Mouse (Mus musculus): ENCODE measurements at regions not wholly inside any gene's neighbourhood (a gene's known extent, or its start where the extent isn't known, plus 50 kb on each side); places are given as distances from the start of the nearest gene placed in this dataset.

DNA sequence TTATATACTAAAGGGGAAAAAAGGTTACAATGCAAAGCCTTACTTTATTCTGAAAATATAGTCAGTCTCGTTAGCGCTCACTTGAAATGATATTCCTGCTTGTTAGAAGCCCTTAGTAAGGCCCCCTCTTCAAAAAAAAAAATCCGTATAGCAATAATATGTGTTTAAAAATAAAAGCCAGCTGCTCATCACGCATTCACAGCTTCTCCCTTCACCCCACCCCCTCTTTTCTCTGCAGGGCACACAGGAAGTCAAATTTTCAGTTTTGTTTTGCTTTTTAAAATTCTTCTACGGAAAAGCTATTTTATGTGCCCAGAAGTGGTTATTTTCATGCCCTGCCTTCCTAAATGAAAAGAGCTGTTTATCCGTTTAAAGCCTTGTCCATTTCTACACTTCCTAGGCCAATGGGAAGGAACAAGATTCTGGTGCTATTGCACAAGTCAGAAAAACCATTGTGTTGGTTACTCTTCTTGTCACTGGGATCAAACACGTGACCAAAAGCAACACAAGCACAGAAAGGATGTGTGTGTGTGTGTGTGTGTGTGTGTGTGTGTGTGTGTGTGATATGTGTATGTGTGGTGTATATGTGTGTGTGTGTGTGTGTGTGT, 136.7 kb upstream of the Mpp6 start:
- Histone ChIP-seq H3ac (ENCODE audit: control insufficient read depth, insufficient read length) (no peak overlapping the region), H3K27me3 (ENCODE audit: control insufficient read depth, insufficient read depth, insufficient read length) (no peaks in the 10 kb centered on the region), H3K36me3 (ENCODE audit: control insufficient read depth, insufficient read depth) (no peaks in the 10 kb centered on the region), H3K4me3 (no peak overlapping the region), H3K4me2 (ENCODE audit: low read depth) (no peak overlapping the region), H3K79me2 (ENCODE audit: control insufficient read depth, insufficient read depth) (no peaks in the 10 kb centered on the region)
- TF ChIP-seq USF1 (IDR thresholded peaks at IDR 0.05; ENCODE audit: low read depth): no peak
- TF ChIP-seq REST (IDR thresholded peaks at IDR 0.05; ENCODE audit: insufficient read depth, insufficient read length): no peak
- no peak for TF ChIP-seq TCF12 (IDR thresholded peaks at IDR 0.05; ENCODE audit: insufficient read depth, poor library complexity, severe bottlenecking)
- TF ChIP-seq POLR2A (IDR thresholded peaks at IDR 0.05; ENCODE audit: insufficient read length, low read depth): no peak
- TF ChIP-seq TCF3 (IDR thresholded peaks at IDR 0.05; ENCODE audit: insufficient read length, low read depth): no peak
- no peak for TF ChIP-seq MAX (IDR thresholded peaks at IDR 0.05; ENCODE audit: low read depth)

DNA sequence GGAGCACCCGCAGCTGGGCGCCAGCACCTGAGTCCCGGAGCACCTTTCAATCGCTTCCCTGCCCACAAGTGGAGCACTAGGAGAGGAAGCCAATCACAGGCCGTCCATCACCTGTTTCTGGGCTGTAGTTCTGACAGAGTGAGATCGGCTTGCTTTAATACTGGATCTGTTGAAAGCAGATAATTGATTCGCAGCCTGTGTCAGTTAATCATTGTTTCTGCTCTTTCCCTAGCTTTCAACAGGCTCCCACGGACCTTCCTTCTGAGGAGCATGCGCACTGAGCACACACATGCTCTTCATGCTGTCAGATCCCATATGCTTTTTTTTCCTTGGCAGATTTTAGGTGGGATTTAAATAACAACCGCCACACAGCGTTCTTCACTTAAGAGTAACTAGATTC, 132.3 kb upstream of the Mpp6 start:
- no peaks in the 10 kb centered on the region for H3K79me2 ChIP-seq (ENCODE audit: control insufficient read depth, insufficient read depth)
- no peak overlapping the region for H3K4me3 ChIP-seq
- H3K4me2 ChIP-seq (ENCODE audit: low read depth): no peak overlapping the region
- no peaks in the 10 kb centered on the region for H3K36me3 ChIP-seq (ENCODE audit: control insufficient read depth, insufficient read depth)
- no peaks in the 10 kb centered on the region for H3K27me3 ChIP-seq (ENCODE audit: control insufficient read depth, insufficient read depth, insufficient read length)
- TF ChIP-seq MYOG (IDR thresholded peaks at IDR 0.05; ENCODE audit: control insufficient read depth in 1 of 3, insufficient read depth in 1 of 3, insufficient read length in 2 of 3, low read depth in 2 of 3) (no peak), POLR2A (IDR thresholded peaks at IDR 0.05; ENCODE audit: insufficient read length, low read depth) (no peak), MAX (IDR thresholded peaks at IDR 0.05; ENCODE audit: low read depth) (no peak)
- no peak overlapping the region for H3ac ChIP-seq (ENCODE audit: control insufficient read depth, insufficient read length)

DNA sequence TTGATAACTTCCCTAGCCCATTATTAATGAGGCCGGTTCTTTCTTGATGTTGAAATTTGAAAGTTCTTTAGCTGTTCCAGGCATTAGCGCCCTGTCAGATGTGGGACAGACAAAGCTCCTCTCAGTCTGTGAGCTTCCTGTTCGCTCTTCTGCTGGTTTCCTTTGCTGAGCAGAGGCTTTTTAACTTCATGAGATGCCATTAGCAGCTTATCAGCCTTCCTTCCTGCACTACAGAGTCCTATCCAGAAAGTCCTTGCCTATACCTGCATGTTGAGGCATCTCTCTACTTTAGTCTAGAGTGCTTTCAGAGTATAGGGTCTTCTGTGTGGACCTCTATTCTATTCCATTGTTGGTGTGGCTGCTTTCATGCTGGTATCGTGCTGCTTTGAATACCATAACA, 126.3 kb upstream of the Mpp6 start:
- Histone ChIP-seq H3K4me2 (ENCODE audit: low read depth) (no peak overlapping the region), H3K27me3 (ENCODE audit: control insufficient read depth, insufficient read depth, insufficient read length) (no peaks in the 10 kb centered on the region), H3K79me2 (ENCODE audit: control insufficient read depth, insufficient read depth) (no peaks in the 10 kb centered on the region), H3K36me3 (ENCODE audit: control insufficient read depth, insufficient read depth) (no peaks in the 10 kb centered on the region), H3ac (ENCODE audit: control insufficient read depth, insufficient read length) (no peak overlapping the region), H3K4me3 (no peak overlapping the region)
- no peak for TF ChIP-seq MYOG (IDR thresholded peaks at IDR 0.05; ENCODE audit: control insufficient read depth in 1 of 3, insufficient read depth in 1 of 3, insufficient read length in 2 of 3, low read depth in 2 of 3)

DNA sequence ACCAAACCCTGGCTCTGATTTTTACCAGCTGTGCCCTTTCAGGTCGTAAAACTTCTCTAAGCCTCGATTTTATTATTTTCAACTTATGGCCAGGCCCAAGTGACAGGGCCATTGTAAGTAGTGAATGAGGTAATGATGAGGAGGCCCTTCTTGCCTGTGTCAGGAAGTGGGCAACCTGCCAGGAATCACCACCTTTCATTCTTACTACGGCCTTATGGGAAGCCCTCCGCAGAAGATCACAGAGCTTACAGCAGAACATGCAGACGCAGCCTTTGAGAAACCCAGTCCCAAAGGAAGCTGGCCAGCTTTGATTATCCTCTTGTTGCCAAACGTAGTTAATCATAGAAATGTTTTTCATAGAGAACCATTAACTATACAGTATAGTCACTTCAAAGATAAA, 124.9 kb upstream of the Mpp6 start:
- no peaks in the 10 kb centered on the region for H3K79me2 ChIP-seq (ENCODE audit: control insufficient read depth, insufficient read depth)
- H3K4me3 ChIP-seq: no peak overlapping the region
- H3ac ChIP-seq (ENCODE audit: control insufficient read depth, insufficient read length): no peak overlapping the region
- H3K36me3 ChIP-seq (ENCODE audit: control insufficient read depth, insufficient read depth): no peaks in the 10 kb centered on the region
- H3K4me2 ChIP-seq (ENCODE audit: low read depth): no peak overlapping the region
- TF ChIP-seq TCF12 (IDR thresholded peaks at IDR 0.05; ENCODE audit: insufficient read depth, poor library complexity, severe bottlenecking): no peak
- TF ChIP-seq E2F4 (IDR thresholded peaks at IDR 0.05; ENCODE audit: insufficient read depth): no peak
- TF ChIP-seq MAX (IDR thresholded peaks at IDR 0.05; ENCODE audit: low read depth): no peak
- TF ChIP-seq TCF3 (IDR thresholded peaks at IDR 0.05; ENCODE audit: insufficient read length, low read depth): no peak
- TF ChIP-seq REST (IDR thresholded peaks at IDR 0.05; ENCODE audit: insufficient read depth, insufficient read length): no peak
- no peak for TF ChIP-seq POLR2A (IDR thresholded peaks at IDR 0.05; ENCODE audit: insufficient read length, low read depth)
- TF ChIP-seq MYOD1 (IDR thresholded peaks at IDR 0.05; ENCODE audit: control insufficient read depth in 1 of 3, insufficient read length in 2 of 3, low read depth in 2 of 3): no peak
- no peak for TF ChIP-seq USF1 (IDR thresholded peaks at IDR 0.05; ENCODE audit: low read depth)
- TF ChIP-seq POLR2AphosphoS2 (IDR thresholded peaks at IDR 0.05; ENCODE audit: insufficient read length, low read depth): no peak
- TF ChIP-seq SRF (IDR thresholded peaks at IDR 0.05; ENCODE audit: control insufficient read depth, insufficient read length, low read depth): no peak
- TF ChIP-seq CEBPB (IDR thresholded peaks at IDR 0.05; ENCODE audit: insufficient read depth, poor library complexity, severe bottlenecking): no peak
- no peaks in the 10 kb centered on the region for H3K27me3 ChIP-seq (ENCODE audit: control insufficient read depth, insufficient read depth, insufficient read length)

DNA sequence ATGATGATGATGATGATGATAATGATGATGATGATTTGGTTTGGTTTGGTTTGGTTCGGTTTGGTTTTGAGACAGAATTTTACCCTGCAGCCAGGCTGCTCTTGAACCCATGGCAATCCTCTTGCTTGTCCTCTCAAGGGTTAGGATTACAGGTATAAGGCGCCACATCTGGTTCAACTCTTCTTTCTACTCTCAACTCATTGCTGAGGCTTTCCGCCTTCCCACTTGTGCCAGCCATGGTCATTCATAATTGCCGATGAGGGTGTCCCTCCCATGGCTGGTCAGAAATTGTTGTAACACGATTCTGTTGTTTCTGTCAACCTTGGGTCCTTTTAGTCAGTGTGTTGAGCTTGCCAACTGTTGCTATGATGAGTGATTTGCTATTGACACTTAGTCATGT, 122.9 kb upstream of the Mpp6 start:
- no peak overlapping the region for H3K4me3 ChIP-seq
- no peaks in the 10 kb centered on the region for H3K79me2 ChIP-seq (ENCODE audit: control insufficient read depth, insufficient read depth)
- no peaks in the 10 kb centered on the region for H3K36me3 ChIP-seq (ENCODE audit: control insufficient read depth, insufficient read depth)
- TF ChIP-seq TCF3 (IDR thresholded peaks at IDR 0.05; ENCODE audit: insufficient read length, low read depth): no peak
- no peak overlapping the region for H3ac ChIP-seq (ENCODE audit: control insufficient read depth, insufficient read length)
- no peak overlapping the region for H3K4me2 ChIP-seq (ENCODE audit: low read depth)
- no peaks in the 10 kb centered on the region for H3K27me3 ChIP-seq (ENCODE audit: control insufficient read depth, insufficient read depth, insufficient read length)

DNA sequence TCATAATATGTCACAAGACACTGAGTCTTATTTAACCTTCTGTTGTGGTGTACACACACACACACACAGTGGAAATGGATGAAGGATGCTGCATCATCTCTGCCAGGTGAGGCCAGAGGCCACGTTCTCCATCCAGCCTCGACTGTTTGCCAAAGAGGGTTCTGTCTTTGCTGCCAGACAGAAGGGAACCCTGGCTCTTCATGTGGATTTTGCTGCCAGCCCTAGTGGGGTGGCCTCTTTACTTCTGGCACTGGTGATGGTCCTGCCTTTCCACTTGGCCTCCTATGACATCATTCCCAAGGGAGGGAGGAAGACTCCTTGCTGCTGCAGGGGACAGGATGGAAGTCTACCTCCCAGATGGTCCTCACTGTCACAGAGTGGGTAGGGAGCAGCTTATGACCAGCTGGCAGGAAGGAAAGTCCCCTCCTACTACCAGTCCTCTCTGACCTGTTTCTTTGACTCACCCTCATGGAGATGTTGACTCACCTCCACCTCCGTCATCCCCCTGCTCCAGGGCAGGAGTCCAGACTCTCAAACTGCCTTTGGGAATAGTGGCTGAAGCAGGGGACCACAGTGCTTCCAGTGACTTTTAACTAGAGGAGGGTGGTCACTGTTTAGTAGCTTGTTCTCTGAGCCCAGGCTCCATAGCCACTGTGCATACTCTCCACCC, 122.4 kb upstream of the Mpp6 start:
- TF ChIP-seq E2F4 (IDR thresholded peaks at IDR 0.05; ENCODE audit: insufficient read depth) (no peak), SRF (IDR thresholded peaks at IDR 0.05; ENCODE audit: control insufficient read depth, insufficient read length, low read depth) (no peak), POLR2AphosphoS2 (IDR thresholded peaks at IDR 0.05; ENCODE audit: insufficient read length, low read depth) (no peak), TCF12 (IDR thresholded peaks at IDR 0.05; ENCODE audit: insufficient read depth, poor library complexity, severe bottlenecking) (no peak), USF1 (IDR thresholded peaks at IDR 0.05; ENCODE audit: low read depth) (no peak)
- no peaks in the 10 kb centered on the region for H3K79me2 ChIP-seq (ENCODE audit: control insufficient read depth, insufficient read depth)
- H3K4me2 ChIP-seq (ENCODE audit: low read depth): no peak overlapping the region
- no peak overlapping the region for H3ac ChIP-seq (ENCODE audit: control insufficient read depth, insufficient read length)
- H3K27me3 ChIP-seq (ENCODE audit: control insufficient read depth, insufficient read depth, insufficient read length): no peaks in the 10 kb centered on the region
- H3K36me3 ChIP-seq (ENCODE audit: control insufficient read depth, insufficient read depth): no peaks in the 10 kb centered on the region
- H3K4me3 ChIP-seq: no peak overlapping the region

Data from myocyte (in vitro differentiated cells).